Mouse (Mus musculus) v-Abl transformed pro-B cells (cell line): ENCODE measurements around the gene Pgpep1.

Experiments
- in situ Hi-C, 2 experiments: fragments of 400-800 bp; cut with MboI; formaldehyde crosslinking; loops; one replicate each; pipeline ENCODE4 v1.15.1; 2025; ENCODE audit not compliant: unreplicated experiment in 2 of 2

Pgpep1 gene

DNA sequence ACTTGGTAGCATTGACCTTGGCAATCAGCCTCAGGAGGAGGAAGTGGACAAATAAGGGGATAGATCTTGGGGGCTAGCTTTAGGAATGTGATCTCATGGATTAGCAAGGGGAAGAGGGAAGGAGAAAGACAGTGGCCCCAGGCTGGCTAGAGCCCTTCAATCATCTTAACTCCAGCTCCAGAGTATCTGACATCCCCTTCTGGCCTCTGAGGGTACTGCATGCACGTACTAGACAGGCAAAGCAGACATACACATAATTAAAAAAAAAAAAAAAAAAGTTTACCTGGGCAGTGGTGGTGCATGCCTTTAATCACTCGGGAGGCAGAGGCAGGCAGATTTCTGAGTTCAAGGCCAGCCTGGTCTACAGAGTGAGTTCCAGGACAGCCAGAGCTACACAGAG, 16.1 kb downstream of the Pgpep1 start:
- in situ Hi-C loops: no loop called here

DNA sequence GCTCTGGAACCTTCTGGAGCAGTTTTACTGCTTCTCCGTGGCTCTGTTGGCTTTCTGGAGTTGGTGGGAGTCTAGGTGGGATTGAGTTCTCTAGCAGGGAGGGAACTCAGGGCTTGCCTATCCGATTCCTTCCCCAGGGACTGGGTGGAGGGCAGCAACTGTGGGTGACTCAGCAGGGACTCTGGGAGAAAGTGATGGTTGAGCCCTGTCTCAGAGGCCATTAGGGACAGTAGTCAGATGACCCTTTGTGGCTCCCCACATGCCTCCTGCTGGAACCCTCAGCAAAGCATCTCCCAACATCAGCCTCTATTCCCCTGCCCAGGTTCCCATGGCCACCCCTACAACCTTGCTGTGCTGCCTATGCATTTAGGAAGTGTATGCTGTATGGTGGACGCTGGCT, 17.2 kb downstream of the Pgpep1 start:
- in situ Hi-C loops: no loop called here

DNA sequence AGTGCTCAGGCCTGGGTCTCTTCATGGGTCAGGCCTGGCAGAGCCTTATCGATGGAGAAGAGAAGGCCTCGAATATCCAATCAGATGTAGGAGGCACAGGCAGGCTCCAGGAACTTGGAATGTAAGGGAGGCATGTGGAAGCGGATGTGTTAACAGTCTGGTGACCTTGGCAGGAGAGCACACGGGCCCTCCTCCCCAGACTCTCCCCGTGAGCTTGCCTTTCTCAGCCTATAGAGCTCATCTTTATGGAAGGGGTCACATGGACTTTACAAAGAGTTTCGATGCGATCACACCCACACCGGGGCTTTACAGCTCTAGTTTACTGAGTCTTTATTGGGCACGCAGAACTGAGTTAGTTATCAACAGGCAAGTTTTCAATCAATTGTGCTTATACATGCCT, 21.4 kb downstream of the Pgpep1 start:
- in situ Hi-C loops: no loop called here

DNA sequence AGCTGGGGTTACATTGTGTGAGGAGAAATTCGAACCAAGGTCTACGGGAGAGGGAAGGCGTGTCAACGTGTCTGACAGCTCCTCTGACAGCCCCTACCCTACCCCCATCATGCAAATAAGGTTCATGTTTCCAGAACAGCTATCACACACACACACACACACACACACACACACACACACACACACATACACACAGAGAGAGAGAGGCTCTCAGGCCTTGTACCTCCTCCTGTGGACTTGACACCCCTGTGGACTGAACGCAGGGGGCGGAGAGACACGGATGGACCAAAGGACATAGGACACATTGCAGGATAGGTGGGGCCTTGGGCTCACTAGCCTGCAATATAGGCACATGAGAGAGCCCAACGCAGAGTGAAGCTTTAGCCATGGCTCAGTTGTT, 23.4 kb downstream of the Pgpep1 start:
- in situ Hi-C loops: no loop called here

DNA sequence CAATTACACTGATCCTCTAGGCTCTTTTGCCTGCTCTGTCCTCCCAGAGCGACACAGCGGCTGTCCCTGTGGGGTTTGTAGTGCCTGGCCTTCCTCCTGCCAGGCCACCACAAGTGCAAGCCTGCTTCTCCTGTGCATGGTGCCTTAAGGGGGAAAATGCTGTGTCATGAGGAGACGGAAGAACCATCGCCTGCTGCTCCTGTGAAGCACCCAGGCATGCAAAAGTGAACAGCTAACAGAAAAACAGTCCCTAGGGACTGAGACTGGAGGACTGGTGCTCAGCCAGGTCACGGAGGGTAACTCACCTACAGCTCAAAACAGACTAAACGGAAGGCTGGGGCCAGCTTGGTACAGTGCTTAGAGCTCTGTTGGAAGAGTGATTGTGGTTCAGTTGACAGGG, 24.7 kb downstream of the Pgpep1 start:
- in situ Hi-C loops: no loop called here

DNA sequence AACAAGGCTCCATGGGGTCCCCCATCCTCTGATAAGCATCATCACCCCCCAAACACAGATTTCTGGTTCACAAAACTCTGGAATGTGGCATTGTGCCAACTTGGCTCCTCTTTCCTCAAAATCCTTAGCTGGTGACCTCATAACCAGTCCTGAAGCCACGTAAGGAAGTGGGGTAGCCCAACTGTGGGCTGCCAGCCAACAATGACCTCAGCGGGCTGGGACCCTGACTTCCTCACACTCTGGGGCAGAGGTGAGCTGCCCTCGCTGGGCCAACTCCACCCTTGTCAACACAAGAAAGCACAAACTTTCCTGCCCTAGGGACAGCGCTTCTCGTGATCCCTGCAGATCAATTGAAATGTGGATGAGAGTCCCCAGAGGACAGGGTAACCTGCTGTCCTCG, 26.1 kb downstream of the Pgpep1 start:
- in situ Hi-C loops: loop anchor here in 1 of 2 experiments (5.0 kb wide), 1 partner anchor 78 kb away; no protein-coding TSS in a partner anchor

DNA sequence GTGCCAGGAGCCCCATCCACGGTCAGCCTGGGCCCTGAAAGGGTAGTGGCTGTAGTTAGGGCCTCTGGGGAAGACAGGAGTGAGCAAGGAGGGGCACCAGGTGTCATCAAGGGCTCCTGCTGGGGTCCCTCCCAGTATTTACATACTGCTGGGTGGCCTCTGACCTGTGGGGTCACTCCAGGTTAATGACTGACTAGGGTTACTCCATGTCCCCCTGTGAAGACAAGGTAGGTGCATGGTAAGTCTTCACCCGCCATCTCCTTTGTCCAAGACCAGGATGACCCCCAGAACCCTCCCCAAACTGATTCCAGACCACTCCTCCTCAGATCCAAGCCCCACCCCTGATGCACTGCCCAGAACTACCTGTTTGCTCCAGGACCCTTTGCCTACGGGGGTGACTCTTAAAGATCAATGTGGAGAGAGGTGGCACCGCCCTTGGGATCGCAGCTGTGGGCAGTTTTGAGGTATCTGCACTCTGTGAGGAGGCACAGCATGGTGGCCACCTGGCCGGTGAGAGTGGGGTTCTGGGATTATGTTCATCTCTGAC, 27.8 kb downstream of the Pgpep1 start, which contains the start of gene Gdf15:
Gene Gdf15 (minus strand): TSS at position 111 of the 547 bp plus-strand sequence.
- in situ Hi-C loops: loop anchor here in 1 of 2 experiments (5.0 kb wide), 1 partner anchor 80 kb away; no protein-coding TSS in a partner anchor

DNA sequence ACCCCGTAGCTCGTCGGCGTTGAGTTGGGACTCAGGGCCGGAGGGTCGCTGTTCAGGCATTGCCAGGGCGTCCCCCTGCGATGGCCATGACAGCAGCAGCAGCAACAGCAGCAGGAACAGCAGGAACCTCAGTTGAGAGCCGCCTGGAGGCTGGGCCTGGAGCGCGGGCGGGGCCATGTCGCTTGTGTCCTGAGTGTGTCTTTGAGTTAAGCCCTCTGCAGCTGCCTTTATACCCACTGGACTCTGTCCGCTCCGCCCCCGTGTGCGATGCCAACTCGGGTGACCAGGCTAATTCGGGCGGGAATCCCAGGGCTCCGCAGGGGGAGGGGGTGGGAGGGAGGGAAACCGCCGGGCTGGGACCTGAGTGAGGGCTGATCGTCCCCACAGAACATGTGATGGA, 28.8 kb downstream of the Pgpep1 start:
- in situ Hi-C loops: loop anchor here in 1 of 2 experiments (5.0 kb wide), 1 partner anchor 81 kb away; no protein-coding TSS in a partner anchor

DNA sequence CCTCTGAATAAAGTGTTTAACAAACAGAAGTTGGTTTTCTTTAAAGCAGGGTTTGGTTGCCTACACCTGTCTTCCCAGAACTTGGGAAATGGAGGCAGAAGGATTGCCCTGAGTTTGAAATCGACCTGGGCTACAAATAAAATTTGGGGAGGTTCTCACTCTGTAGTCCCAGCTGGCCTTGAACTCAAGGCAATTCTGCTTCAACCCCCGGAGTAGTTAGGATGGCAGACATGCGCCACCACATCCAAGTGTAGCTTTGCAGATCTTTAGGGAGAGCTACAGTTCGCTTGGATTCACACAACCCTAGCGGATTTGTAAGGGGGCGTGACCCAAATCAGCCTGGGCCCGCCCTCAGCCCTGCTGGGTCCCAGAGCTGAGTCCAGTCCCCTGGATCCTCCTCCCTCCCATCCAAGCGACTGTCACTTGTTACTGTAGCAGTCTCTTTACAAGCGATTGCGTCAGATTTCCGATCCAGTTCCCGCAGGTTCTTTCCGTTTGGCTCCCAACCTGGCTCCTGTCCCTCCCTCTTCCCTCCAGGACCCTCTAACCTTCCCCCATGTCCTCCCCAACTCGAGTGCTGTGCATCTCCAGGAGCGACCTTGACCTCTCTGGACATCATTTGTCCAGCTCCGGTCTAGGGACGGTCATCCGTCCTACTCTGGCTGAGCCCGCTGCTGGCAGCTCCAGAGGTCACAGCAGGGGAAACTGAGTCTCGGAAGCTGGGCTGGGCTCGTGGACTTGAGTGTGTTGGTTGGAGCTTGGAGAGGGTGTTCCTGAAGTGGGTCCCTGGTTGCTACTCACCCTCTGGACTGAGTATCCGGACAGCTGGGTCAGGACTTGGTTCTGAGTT, 29.4 kb downstream of the Pgpep1 start:
- in situ Hi-C loops: loop anchor here in 1 of 2 experiments (5.0 kb wide), 1 partner anchor 82 kb away; no protein-coding TSS in a partner anchor

DNA sequence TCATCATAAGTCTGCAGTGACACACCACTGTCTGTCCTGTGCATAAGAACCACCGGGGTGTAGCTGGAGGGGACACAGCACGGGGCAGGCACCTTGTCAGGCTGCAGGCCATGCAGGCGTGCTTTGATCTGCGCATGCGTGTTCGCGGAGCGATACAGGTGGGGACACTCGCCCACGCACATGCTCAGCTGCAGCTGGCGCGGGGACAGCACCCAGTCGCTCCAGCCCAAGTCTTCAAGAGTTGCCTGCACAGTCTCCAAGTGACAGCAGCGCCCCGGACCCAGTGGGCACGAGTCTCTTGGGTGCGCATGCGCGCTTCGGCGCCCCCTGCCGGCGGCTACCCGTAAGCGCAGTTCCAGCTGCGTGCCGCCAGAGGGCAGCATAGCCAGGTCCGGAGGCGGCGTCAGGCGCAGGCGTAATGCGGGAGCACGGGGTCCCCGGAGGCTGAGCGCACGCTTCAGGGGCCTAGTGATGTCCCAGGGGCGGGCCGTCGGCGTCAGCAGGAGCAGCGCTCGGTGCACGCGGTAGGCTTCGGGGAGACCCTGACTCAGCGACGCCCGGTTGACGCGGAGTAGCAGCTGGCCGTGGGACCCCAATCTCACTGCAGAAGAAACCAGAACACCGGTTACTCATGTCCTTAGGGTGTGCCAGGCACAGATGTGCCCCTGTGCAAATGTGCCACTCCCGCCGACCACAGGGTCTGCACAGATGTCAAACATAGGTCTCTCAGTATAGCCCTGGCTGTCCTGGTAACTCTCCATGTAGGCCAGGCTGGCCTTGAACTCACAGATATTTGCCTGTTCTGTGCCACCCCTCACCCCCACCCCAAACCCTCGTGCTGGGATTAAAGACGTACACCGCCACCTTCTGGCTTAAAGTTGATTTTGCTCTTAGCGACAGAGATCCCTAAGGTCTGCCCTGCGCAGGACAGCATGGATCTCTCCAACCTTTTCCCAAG, 30.3 kb downstream of the Pgpep1 start:
- in situ Hi-C loops: loop anchor here in 1 of 2 experiments (5.0 kb wide), 1 partner anchor 82 kb away; no protein-coding TSS in a partner anchor

DNA sequence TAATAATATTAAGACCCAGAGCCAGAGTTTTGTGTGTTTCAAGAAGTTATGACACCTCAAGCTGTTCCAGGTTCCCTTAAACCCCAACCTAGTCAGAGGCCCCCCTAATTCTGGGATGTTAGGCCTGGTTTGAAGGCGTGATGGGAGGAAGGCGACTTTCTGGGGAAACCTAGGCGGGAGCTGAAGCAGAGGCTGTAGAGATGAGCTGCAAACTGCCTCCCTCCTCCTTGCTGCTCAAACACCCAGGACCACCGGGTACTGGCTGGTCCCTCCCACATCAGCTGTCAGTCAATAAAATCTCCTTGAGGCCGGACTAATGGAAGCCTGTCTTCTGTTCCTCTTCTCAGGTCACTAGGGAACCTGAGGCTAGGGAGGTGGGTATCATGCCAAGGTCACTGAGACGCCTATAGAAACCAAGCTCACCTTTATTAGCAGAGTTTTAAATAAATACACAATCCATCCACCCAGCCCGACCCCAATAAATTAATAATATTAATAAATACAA, 31.1 kb downstream of the Pgpep1 start:
- in situ Hi-C loops: no loop called here

DNA sequence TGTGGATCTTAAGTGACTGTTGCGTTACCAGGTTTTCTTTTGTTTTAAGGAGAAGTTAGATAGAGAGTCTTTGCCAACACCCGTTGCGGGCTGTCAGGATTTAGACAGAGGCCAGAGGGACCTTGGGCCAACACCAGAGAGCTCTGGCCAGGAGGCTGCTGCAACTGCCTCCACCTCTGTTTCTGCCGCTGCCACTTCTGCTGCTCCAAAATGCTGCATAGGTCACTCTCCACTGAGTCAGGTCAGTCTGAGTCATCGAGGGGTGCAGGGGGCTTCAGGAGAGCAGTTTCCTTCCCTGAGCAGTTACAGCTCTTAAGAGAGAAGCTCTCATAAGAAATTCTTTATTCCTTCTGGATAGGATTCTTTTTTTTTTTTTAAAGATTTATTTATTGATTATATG, 33.1 kb downstream of the Pgpep1 start:
- in situ Hi-C loops: no loop called here

DNA sequence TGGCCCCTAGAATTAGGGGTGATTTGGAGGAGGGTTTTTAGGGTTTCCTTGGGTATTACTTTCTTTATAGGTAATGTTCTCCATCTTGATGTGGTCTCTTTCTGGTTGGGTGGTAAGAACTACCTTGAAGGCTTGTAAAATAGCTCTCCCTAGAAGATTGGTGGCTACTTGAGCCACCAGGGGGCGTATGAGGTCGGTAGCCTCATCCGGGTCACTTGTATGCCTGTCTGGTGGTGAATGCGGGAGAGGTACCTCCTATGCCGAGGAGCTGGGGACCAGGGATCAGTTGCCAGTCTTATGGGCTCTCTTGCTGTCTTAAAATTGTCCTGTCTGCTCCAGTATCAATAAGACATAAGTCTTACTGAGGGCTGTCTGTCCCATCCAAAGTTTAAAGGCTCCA, 35.1 kb downstream of the Pgpep1 start:
- in situ Hi-C loops: no loop called here

DNA sequence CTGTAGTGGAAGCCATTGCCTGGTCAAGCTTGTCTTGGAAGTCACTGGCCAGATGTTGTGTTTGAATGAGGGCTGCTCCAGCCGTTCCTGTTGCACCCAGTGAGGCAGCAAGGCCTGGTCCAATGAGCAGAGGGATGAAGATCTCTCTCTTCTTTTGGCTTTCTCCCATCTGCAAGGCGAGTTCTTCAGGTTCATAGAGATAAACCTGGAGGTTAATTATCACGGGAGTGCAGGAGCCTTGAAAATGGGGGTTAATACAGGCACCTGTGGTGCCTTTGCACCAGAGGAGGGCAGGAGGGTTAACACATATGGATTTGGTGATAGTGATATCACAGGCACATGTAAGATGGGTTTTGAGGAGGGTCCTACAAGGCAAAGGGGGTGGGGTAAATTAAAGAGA, 38.0 kb downstream of the Pgpep1 start:
- in situ Hi-C loops: no loop called here

DNA sequence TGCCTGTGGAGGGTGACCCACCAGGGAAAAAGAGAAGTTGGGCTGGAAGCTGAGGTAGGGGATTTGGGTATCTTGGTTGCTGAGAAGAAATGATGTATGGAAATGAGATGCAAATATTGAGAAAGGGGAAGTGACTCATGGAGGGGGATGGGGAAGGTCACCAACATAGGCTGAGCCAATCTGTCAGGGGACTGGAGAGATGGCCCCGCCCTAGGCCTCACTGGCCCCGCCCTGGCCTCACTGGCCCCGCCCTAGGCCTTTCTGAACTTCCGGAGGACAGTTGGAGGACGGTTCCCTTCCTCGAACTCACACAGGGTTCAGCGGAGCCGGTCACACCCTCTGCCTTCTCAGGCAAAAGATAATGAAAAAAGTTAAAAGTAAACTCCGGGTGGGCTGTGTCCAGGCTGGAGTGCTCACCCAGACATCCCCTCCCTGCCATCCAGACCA, 41.3 kb downstream of the Pgpep1 start:
- in situ Hi-C loops: loop anchor here (10.0 kb wide), 1 partner anchor 226 kb away; no protein-coding TSS in a partner anchor

DNA sequence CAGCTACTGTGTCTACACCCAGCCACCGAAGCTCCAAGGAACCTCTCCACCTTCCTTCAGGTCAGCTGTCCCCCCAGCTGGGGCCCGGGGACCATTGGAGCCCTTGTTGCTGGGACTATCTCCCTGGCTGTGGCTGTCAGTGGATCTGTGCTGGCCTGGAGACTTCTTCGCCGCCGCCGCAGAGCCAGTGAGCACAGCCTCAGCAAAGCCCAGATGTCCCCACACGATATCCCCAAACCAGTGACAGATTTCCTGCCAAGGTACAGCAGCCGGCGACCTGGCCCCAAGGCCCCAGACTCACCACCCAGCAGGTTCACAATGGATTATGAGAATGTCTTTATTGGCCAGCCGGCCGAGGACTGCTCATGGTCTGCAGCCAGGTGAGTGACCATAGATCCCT, 42.2 kb downstream of the Pgpep1 start:
- in situ Hi-C loops: loop anchor here (10.0 kb wide), 1 partner anchor 227 kb away; no protein-coding TSS in a partner anchor

DNA sequence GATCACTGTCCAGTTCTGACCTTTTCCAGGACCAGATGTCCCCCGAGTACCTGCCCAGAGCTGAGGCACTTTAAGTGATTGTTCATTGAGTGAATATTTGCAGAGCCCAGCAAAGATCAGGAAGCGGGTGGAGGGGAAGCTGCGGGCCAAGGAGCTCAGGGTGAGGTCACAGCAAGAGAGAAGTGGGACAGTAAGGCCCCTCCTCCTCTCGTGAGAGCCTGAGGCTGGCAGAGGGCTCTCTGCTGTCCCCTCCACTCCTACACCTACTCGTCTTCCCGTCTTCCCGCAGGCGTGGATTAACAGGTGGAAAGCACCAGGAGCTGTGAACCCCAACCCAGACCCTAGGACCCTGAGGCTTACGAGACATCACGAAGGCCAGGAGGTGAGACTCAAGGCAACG, 43.5 kb downstream of the Pgpep1 start:
- in situ Hi-C loops: loop anchor here (10.0 kb wide), 1 partner anchor 228 kb away; no protein-coding TSS in a partner anchor

DNA sequence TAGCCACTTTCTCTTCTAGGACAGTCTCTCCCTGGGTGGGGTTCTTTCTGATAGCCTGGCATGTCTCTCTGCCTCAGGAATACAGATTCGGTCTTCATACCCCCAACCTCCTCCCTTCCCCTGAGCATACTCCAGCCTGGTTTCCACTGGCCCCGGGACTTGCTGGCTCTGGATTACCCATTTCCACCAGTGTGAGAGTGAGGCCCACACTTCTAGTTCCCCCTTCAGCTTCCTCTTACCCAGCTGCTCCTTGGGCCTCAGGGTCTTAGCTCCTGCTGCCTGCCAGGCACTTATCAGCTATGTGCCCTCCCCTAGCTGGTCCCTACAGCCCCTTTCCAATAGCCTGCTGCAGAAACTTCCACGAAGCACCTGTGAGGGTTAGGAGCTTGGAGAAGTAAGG, 44.3 kb downstream of the Pgpep1 start, which contains the start of gene Lrrc25:
Gene Lrrc25 (plus strand): TSS at position 262 of the 400 bp plus-strand sequence.
- in situ Hi-C loops: loop anchor here (10.0 kb wide), 1 partner anchor 229 kb away; no protein-coding TSS in a partner anchor

DNA sequence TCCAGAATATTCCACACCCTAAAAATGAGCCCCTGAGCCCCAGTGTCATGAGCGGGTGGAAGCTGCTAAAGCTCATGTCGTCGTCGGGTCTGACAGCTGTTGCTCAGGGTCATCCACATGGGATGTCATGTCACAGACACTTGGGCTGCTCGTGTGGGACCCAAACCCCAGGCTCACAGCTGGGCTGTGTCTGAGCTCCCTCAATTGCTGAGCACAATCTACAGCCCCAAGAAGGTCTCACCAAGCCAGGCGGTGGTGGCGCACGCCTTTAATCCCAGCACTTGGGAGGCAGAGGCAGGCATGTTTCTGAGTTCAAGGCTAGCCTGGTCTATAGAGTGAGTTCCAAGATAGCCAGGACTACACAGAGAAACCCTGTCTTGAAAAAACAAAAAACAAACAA, 44.9 kb downstream of the Pgpep1 start:
- in situ Hi-C loops: loop anchor here (10.0 kb wide), 1 partner anchor 230 kb away; no protein-coding TSS in a partner anchor

DNA sequence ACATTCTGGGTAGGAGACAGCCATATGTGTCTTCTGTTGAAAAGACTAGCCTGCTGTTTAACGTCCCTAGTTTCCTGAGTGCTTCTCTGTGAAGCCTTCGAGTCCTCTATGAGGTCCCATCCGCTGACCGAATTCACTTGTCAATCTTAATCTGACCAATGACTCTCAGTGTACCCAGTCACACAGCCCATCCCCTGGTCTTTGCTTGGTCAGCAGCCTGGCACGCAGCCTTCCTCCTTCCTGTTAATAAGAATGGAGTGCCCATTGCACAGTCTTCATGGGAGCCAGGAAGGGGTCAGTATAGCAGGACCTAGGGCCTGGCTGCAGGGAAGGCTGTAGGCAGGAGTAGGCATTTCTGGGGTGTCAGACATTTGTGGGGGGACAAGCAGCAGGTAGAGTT, 45.7 kb downstream of the Pgpep1 start:
- in situ Hi-C loops: loop anchor here (5.0 to 10.0 kb wide), 4 partner anchors 33 to 230 kb away; no protein-coding TSS in a partner anchor
